Mouse (Mus musculus) midbrain, postnatal 0 days (tissue): ENCODE measurements around the gene Ftcd. TPM values are rescaled to one million over a fixed set of nuclear protein-coding genes. Genes with fewer than 3 reads are reported as not detected.

ENCODE experiments used
- ATAC-seq: fragments of 200-750 bp; cut with Nextera tagmentation; 2 replicates; pipeline ENCODE4 v1.8.0; 2017; ENCODE audit warnings: moderate number of reproducible peaks, mild to moderate bottlenecking, moderate TSS enrichment, moderate library complexity; ENCODE audit not compliant: low FRiP score
- DNase-seq: peaks from one replicate; pipeline ENCODE4 v3.0.0-alpha.2; 2015; ENCODE audit warnings: low spot score
- H3K27ac ChIP-seq: fragments of 300-500 bp; sonication (generic); 2 replicates; pipeline ENCODE4 v1.5.1; 2014; ENCODE audit warnings: low read depth, mild to moderate bottlenecking, low read length, mixed read lengths
- H3K27me3 ChIP-seq: fragments of 300-500 bp; sonication (generic); 2 replicates; pipeline ENCODE4 v1.6.1; 2014; ENCODE audit warnings: low read length, control low read depth, mixed read lengths; ENCODE audit not compliant: insufficient read depth
- H3K36me3 ChIP-seq: fragments of 300-500 bp; sonication (generic); 2 replicates; pipeline ENCODE4 v1.6.1; 2014; ENCODE audit warnings: low read length, control low read depth, mixed read lengths; ENCODE audit not compliant: insufficient read depth
- H3K4me1 ChIP-seq: fragments of 300-500 bp; sonication (generic); 2 replicates; pipeline ENCODE4 v1.6.1; 2014; ENCODE audit warnings: mild to moderate bottlenecking, control low read depth, antibody characterized with exemption, low read length, mixed read lengths; ENCODE audit not compliant: insufficient read depth
- H3K4me2 ChIP-seq: fragments of 300-500 bp; sonication (generic); 2 replicates; pipeline ENCODE4 v1.6.1; 2014; ENCODE audit warnings: low read depth, mild to moderate bottlenecking, low read length, mixed read lengths; ENCODE audit not compliant: poor library complexity, severe bottlenecking
- H3K4me3 ChIP-seq: fragments of 300-500 bp; sonication (generic); 2 replicates; pipeline ENCODE4 v1.5.1; 2014; ENCODE audit warnings: low read depth, mild to moderate bottlenecking, low read length, moderate library complexity
- H3K9ac ChIP-seq: fragments of 300-500 bp; sonication (generic); replicated peaks from 2 replicates; pipeline ENCODE4 v1.6.1; 2014; ENCODE audit warnings: mild to moderate bottlenecking, low read length, moderate library complexity, mixed read lengths; ENCODE audit not compliant: poor library complexity, severe bottlenecking
- H3K9me3 ChIP-seq: fragments of 300-500 bp; sonication (generic); 2 replicates; pipeline ENCODE4 v1.6.1; 2016; ENCODE audit warnings: low read length, control low read depth
- CTCF ChIP-seq: IDR thresholded peaks from 2 replicates; pipeline ENCODE4 v1.5.1; 2016; ENCODE audit warnings: antibody characterized with exemption, mild to moderate bottlenecking
- WGBS: fragments of 180-500 bp; shearing (Covaris S2); extraction: QIAGEN DNeasy Blood & Tissue Kit; methylation state at CpG from one replicate; pipeline ENCODE4 v1.1.7; 2014; 5-methylcytosine and 5-hydroxymethylcytosine counted together
- polyA plus RNA-seq: library from polyadenylated mRNA; unstranded; fragments of >200 nt; fragmentation: Nextera tagmentation; extraction: Ambion mirVana; gene quantifications from 2 replicates; pipeline ENCODE4 v1.2.1, GENCODE M21; 2015
- total RNA-seq: library from RNA; depleted of rRNA; stranded (reverse); fragments of >200 nt; gene quantifications from 2 replicates; pipeline ENCODE4 v1.2.3, GENCODE M21; 2014

Gene Ftcd
- total and polyA plus RNA-seq, 2 experiments from 2014 or later = 0.07 to 0.33 TPM

DNA sequence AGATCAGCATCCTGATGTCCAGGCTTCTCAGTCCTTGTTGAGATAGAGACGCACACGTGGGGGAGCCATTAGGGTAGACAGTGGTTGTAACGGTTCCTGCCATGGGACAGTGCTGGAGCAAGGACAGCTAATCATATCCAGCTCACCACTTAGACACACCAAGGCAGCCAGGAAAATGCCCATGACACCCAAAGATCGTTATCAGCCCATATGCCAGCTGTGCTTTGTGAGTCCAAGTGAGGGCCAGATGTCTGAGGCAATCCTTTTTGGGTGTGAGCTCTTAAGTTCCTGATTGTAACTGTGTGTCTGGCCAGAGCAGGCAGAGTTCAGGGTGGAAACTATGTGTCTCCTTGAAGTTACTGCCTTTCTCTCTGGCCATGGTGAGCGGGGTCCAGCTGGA, 21.4 kb upstream of the Ftcd start:
- no peak overlapping the region for H3K4me3 ChIP-seq

DNA sequence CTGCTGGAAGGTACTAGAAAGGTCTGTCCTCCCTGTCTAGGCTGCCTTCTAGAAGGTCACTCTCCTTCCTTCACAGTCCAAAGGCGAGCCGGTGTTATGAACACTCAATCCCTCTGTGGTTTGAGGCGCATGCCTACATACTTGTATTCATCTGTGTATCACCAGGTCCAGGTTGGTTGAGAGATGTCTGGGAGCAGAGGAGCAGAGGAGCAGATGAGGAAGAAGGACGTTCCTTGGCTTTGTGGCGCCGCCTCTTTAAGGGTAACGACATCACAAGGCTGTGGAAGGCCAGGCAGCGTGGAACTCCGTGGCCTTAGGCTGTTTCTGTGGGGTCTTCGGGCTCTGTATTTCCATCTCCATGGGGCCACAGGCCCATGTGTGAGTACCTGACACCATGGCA, 13.5 kb upstream of the Ftcd start, which contains the start of gene Spatc1l:
Gene Spatc1l (plus strand): TSS at position 301 of the 400 bp plus-strand sequence.
- TF ChIP-seq CTCF = no peak
- ATAC-seq (no peak), DNase-seq (no peak)
- no peaks in the 10 kb centered on the region for H3K9me3 ChIP-seq
- WGBS = 93% methylated on average over 10 of the region's 10 CpGs
- no peak within 1 kb of the TSS for H3K9ac ChIP-seq
- H3K4me2 ChIP-seq = no peak within 1 kb of the TSS
- H3K4me3 ChIP-seq = no peak within 1 kb of the TSS
- no peaks in the 10 kb centered on the region for H3K4me1 ChIP-seq
- H3K27ac ChIP-seq = no peak within 1 kb of the TSS
- 0 out of 2 replicates have a peak, but pooled peaks cover 5% of the 10 kb centered on the region for H3K36me3 ChIP-seq
- no peaks in the 10 kb centered on the region for H3K27me3 ChIP-seq

More for the DNA sequence above, 21.4 kb upstream of the Ftcd start:
- 93% methylated on average over 5 of the region's 5 CpGs for WGBS
- no peaks in the 10 kb centered on the region for H3K27me3 ChIP-seq
- H3K4me1 ChIP-seq = no peaks in the 10 kb centered on the region
- no peaks in the 10 kb centered on the region for H3K9me3 ChIP-seq
- DNase-seq = no peak
- no peak for ATAC-seq
- H3K4me2 ChIP-seq = no peak overlapping the region
- H3K9ac ChIP-seq = no peak overlapping the region
- H3K36me3 ChIP-seq = peaks cover 61% of the 10 kb centered on the region
- no peak overlapping the region for H3K27ac ChIP-seq
- TF ChIP-seq CTCF = no peak

DNA sequence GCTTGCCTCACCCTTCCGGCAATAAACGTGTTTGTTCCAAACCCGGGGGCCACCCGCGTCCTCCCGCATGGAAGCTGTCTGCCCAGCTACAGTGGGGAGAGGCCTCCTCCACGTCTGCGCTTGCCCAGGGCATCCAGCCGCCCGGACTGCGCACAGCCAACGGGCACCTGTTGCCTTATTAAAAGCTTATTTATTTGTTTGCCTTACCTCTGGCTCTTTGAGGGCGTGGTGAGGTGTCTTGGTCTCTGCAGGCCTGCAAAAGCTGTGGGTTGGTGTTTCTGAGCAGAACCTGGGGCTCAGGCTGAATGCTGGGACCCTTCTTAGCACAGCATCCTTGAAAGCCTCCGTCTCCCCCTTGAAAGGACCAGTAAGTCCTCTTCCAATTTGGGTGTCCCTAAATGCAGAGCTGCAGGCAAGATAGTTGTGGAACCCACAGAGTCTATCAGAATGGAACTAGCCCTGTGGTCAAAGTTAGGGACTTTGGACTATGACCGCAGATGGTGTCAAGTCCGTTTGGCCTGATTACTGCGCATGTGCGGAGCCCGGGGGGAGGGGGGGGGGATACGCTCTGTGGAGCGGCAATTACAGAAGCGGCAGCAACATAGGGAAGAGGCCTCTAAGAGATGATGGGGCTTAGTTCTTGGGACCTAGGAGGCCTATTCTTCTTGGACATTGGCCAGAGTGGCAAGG, 5.3 kb upstream of the Ftcd start:
- no peak overlapping the region for H3K9ac ChIP-seq
- ATAC-seq = no peak
- TF ChIP-seq CTCF = no peak

DNA sequence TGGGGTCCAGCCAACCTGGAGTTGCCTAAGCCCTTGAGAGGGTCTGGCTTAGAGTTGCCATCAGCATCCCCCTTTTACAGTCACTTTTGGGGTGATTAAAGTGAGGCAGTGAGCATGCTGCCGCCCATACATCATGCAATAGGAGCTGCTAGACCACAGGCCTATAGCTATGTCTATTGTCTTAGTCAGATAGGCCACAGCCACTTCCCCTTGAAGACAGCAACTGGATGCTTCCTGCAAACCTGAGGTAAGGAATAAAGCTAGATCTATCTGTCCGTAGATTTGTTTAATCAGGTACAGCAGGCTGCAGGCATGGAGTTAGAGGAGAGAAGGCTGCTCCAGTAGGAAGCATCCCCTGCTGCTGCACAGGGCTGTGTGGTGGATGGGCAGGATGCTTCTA, 4.4 kb upstream of the Ftcd start:
- DNase-seq = no peak

More for the DNA sequence above, 5.3 kb upstream of the Ftcd start:
- Histone ChIP-seq H3K4me2 (no peak overlapping the region), H3K36me3 (no peaks in the 10 kb centered on the region), H3K4me1 (no peaks in the 10 kb centered on the region), H3K27ac (no peak overlapping the region), H3K27me3 (no peaks in the 10 kb centered on the region), H3K9me3 (no peaks in the 10 kb centered on the region), H3K4me3 (no peak overlapping the region)
- no peak for DNase-seq
- WGBS = 92% methylated on average over 22 of the region's 22 CpGs

DNA sequence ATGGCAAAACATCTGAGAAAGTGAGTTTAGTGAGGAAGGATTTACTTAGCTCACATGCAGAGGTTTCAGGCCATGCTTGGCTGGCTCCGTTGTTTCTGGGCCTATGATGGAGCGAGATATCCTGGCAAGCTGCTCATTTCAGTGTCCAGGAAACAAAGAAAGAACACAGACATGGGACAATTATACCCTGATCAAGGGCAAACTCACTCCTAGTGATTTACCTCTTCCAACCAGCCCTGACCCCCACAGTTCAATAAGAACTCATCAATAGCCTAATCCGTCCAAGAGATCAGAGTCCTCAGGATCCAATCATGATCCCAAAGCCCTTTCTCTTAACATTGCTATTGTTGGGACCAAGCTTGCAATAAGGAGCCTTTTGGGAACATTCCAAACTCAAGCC, 3.3 kb upstream of the Ftcd start:
- 23% methylated on average over 3 of the region's 3 CpGs for WGBS
- H3K27ac ChIP-seq = no peak overlapping the region
- H3K9me3 ChIP-seq = no peaks in the 10 kb centered on the region
- no peaks in the 10 kb centered on the region for H3K27me3 ChIP-seq
- no peak overlapping the region for H3K9ac ChIP-seq
- H3K36me3 ChIP-seq = no peaks in the 10 kb centered on the region
- no peak overlapping the region for H3K4me2 ChIP-seq
- DNase-seq (no peak), ATAC-seq (no peak)
- no peaks in the 10 kb centered on the region for H3K4me1 ChIP-seq
- H3K4me3 ChIP-seq = no peak overlapping the region
- no peak for TF ChIP-seq CTCF

More for the DNA sequence above, 4.4 kb upstream of the Ftcd start:
- no peak overlapping the region for H3K4me3 ChIP-seq
- no peak for TF ChIP-seq CTCF
- no peak overlapping the region for H3K9ac ChIP-seq
- 79% methylated on average over 2 of the region's 2 CpGs for WGBS
- no peaks in the 10 kb centered on the region for H3K36me3 ChIP-seq
- H3K27ac ChIP-seq = no peak overlapping the region
- H3K4me1 ChIP-seq = no peaks in the 10 kb centered on the region
- H3K9me3 ChIP-seq = no peaks in the 10 kb centered on the region
- ATAC-seq = no peak
- no peaks in the 10 kb centered on the region for H3K27me3 ChIP-seq
- H3K4me2 ChIP-seq = no peak overlapping the region

DNA sequence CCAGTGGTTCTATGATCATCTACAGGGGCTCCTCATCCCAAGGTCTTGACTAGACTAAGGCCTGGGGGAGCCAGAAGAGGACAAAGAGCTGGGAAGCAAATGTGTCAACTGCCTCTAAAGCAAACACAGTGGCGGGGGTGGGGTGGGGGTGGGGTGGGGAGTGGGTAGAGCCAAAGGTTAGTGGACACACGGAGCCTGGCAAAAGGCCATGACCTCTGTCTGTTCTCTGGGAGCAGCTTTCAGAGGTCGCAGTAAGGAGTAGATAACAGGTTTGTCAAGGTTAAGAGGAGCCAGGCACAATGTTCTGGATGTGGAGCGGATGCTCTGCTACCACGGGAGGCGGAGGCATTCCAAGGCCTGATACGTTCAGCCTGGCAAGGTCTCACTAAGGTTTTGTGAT, 1.5 kb downstream of the Ftcd start:
- no peaks in the 10 kb centered on the region for H3K4me1 ChIP-seq
- H3K9me3 ChIP-seq = no peaks in the 10 kb centered on the region
- DNase-seq (no peak), ATAC-seq (no peak)
- no peak overlapping the region for H3K27ac ChIP-seq
- TF ChIP-seq CTCF = no peak
- no peaks in the 10 kb centered on the region for H3K27me3 ChIP-seq
- H3K36me3 ChIP-seq = no peaks in the 10 kb centered on the region
- no peak overlapping the region for H3K4me2 ChIP-seq
- no peak overlapping the region for H3K4me3 ChIP-seq
- 88% methylated on average over 7 of the region's 7 CpGs for WGBS
- no peak overlapping the region for H3K9ac ChIP-seq
